Mouse (Mus musculus) erythroblast, embryonic 14.5 days (primary cell): Measurements from ENCODE around the gene Atg7.

Experiments used
- GATA1 ChIP-seq: IDR thresholded peaks from 2 replicates; pipeline ENCODE4 v1.6.1; 2012; ENCODE audit warnings: low read length, inconsistent platforms, mixed read lengths
- TAL1 ChIP-seq: IDR thresholded peaks from 3 replicates; pipeline ENCODE4 v1.6.1; 2012; ENCODE audit warnings: low read length, inconsistent platforms, mixed read lengths

DNA sequence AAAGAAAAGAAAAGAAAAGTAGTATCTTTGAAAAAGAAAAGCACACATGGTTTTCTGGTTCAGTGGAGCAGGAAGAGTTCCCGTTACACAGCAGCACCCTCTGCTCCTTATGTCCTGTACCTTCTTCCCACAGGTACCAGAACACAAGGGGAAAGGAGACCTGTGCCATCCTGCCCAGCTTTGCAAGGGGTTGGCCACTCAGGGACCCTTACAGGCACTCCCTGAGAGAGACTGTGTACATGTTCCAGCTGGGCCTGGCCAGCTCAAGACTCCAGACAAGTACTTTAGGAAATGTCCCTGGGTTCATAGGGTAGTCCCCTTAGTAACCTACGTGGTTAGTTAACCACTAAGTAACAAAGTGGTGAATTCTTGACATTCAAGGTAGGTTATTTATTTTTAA lies 100.9 kb downstream of the Atg7 start:
- TF ChIP-seq TAL1 (no peak), GATA1 (no peak)
